Mouse (Mus musculus) left cerebral cortex, adult 18-20 months (tissue): ENCODE results near the gene Borcs6. TPM values are rescaled to one million over a fixed set of nuclear protein-coding genes. Genes with fewer than 3 reads are reported as not detected.

Source experiments
- DNase-seq, 2 experiments: peaks; one replicate each; pipeline ENCODE4 v3.0.0; 2021 to 2022; ENCODE audit warnings: low spot score in 2 of 2, mixed read lengths in 1 of 2
- total RNA-seq, 2 experiments: library from RNA; stranded (reverse); gene quantifications; 2 replicates each; pipeline ENCODE4 v1.2.3; 2021

The Borcs6 gene
- total RNA-seq, 2 experiments from 2014 or later = 35.2 to 38.0 TPM

DNA sequence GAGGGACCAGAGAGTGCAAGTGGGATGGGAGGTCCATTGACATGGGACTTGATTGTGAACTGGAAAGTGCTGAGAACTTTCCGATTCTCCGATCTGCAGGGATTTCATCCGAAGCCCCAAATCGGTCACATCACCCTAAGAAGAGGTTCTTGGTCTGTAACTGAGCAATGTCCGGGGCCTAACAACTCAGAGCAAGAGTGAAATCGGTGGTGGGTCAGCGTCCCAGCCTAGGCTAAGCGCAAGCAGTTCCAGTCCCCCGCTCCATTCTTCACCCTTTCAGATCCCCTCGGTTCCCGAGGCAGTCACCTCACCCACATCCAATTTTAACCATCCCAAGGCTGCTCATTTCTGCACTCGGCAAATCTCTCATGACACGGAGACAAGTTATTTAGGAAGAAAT is 10.6 kb downstream of the Borcs6 start:
- no peak for DNase-seq

DNA sequence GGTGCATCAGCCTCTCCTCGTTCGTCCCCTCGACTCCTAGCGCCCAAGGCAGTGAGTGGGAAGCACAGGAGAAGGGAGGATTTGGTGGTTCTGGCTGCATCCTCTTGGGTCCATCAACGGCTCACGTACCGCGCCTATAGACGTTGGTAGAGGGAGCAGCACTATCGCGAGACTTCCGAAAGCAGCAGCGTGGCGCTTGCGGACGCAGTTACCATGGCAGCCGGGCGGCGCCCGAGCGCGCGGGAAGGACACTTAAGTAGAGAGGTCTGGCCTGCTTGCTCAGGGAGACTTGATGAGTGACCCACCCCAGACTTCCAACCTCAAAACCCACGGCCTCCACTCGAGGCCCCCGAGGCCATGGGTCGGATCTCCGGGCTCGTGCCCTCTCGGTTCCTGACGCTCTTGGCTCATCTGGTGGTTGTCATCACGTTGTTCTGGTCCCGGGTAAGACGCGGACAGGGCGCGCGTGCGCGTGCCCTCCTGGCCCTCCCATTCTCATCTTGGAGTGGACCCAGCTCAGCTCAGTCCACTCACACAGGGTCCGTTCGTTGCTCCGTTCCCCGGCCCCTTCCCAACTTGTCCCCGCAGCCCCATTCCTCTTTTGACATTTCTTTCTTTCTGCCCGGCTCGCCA is 11.2 kb downstream of the Borcs6 start, which contains the start of gene Tmem107:
Gene Tmem107 (plus strand): TSS at position 217 of the 633 bp plus-strand sequence.
- DNase-seq = peak; percentile 95 to 96

DNA sequence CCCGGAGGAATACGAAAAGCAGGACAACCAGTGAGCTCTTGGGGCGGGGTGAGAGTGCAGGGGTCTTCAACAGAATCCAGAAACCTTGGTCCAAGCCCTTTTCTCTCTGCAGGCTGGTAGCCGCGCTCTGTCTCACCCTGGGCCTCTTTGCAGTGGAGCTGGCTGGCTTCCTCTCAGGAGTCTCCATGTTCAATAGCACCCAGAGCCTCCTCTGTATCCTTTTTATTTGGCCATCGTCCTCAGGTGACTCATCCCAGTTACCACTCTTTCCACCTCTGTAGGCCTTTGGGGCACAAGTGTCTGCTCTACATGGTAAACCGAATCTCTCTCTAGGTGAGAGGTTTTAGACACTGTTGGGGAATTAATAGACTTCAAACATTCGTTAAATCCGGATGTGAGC is 11.7 kb downstream of the Borcs6 start:
- DNase-seq = peak in 1 of 2 experiments; percentile 37

DNA sequence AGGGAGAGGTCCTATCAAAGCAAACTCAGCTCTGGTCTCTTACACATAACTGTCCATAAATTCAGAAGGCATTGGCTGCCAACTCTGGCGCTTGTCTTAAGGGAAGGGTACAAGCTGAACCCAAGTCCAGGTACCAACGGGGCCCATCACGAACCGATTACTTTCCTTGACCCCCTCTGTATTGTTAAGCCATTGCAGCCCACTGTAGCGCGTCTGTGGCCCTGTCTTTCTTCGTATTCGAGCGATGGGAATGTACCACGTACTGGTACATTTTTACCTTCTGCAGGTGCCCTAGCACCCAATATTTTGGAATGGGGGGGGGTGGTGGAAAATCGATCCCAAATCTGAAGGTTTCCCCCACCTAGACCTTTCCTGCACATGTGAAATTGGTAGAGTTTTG is 12.7 kb downstream of the Borcs6 start:
- DNase-seq = no peak

DNA sequence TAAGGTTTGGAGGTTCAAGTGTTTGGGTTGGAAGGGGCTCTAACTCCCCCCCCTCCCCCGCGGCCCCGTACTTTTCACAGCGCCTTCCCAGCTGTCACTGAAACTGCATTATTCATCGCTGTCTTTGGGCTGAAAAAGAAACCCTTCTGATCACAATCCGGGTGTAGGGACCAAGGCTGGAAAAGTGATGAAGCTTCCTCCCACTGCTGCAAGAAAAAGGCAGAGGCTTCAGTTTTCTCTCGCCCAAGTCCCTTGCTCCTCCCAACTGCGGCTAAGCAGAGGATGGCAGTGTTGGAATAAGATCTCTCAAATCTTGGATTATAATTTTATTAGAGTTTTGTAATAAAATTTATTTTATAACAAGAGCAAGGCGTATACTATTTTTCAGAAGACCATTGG is 13.1 kb downstream of the Borcs6 start:
- no peak for DNase-seq

DNA sequence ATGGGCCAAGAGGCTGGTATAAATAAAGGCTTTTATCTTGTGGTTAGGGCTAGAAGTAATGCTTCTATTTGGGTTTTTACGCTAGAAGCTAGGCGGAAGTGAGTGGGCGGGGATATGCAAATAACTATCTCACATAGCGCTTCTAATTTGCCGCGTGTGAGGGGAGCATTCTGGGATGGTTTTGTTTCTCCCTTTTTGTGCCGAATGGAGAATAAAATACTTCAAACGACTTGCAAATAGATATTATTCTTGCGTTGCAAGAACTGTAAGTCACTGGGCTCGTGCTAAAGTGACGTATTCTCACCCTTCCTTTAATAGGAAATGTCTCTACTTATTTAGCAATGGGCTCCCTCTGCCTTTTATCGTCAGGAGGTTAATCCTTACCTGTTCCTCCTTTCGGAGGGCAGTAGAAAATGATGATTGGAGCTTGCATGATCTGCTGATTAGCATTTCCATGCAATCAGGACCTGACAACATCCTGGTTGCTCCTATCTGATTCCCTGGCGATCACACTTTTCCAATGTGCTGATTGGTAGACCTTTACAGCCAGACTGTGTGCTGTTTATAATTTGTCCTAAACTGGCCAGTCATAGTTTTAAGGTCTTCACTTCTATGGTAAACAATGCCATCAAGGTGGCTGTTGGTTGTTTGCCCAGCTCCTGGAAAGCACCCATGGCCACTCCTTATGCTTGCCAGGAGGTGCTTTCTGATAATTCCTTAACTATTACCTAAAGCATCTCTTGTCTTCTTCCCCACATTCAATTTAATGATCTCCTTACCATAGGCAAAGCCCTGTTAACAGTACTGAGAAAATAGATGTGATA is 13.8 kb downstream of the Borcs6 start:
- DNase-seq = peak; percentile 82 to 83

DNA sequence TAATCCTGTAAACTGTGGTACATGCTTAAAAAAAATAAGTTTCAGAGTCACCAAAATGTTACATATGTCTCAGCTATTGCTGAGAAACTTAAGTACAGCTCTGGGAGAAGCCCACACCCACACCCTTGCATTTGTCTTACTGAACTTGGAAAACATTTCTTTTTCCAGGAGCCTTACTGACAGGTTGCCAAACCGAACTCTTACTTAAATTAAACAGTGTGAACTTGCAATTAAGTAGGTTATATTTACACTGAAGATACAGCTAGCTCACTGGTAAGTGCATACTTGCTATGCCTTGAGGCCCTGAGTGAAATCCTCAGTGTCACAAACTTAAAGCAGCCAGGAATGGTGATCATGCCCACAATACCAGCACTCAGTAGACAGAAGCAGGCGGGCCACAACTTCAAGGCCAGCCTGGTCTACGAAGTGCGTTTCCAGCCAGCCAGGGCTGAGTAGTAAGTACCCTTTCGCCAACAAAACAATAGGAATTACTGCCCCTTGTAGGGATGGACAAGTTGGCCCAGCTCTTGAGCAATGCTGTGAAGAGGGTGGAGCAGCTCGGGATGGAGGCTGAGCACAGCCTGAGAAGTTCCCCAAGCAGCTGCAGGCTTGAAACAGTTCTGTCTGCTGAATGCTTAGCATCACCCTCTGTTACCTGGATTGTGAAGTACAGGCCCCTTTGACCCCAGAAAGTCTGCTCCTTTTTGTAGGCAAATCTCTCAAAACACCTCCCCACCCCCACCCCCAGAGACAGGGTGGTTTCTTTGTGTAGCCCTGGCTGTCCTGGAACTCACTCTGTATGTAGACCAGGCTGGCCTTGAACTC is 14.6 kb downstream of the Borcs6 start:
- DNase-seq = no peak

DNA sequence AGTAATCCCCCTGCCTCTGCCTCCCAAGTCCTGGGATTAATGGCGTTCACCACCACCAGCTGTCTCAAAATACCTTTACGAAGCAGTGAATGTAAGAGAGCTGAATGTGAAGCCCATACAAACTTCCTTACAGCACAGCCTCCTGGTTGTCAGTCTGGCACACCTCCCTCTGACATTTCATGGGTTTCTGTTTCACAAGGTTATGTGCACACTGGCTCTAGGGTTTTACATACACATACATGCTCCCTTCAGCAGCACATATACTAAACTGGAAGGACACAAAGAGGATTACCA is 15.2 kb downstream of the Borcs6 start:
- DNase-seq = no peak

DNA sequence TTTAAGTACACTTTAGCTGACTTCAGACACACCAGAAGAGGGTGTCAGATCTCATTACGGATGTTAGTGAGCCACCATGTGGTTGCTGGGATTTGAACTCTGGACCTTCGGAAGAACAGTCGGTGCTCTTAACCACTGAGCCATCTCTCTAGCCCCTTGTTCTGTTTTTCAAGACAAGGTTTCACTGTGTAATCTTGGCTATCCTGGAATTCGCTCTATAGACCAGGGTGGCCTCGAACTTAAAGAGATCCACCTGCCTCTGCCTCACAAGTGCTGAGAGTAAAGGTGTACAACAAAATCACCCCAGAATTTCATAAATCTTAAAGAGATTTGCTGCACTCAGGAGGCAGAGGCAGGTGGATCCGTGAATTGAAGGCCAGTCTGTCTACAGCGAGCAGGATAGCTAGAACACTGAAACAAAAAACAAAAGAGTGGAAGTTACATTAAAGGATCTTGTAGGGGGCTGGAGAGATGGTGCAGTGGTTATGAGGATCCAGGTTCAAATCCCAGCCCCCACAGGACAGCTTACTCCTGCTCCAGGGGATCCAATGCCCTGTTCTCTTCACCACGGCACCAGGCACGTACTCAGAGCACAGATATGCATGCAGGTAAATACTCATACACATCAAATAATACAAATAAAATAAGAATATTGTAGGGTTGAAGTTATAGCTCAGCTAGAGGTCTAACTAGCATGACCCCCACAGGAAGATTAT is 16.4 kb downstream of the Borcs6 start:
- DNase-seq = no peak

DNA sequence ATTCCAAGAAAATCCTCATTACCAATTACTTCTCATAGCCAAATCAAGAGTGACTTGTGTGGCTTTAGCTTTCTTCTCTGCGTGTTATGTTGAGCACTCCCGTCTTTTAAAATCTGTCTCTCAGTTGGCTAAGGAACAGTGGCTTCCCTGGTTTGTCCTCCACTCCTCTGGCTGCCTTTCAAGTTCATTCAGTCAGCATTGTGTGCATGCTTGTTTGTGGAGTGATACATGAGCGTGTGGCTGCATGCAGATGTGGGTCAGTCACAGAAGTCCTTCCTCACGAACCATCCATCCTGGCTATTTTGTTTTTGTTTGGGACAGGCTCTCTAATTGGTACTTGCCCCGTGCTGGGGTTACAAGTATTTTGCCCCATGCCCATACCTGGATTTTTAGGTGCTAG is 17.1 kb downstream of the Borcs6 start:
- DNase-seq = no peak

DNA sequence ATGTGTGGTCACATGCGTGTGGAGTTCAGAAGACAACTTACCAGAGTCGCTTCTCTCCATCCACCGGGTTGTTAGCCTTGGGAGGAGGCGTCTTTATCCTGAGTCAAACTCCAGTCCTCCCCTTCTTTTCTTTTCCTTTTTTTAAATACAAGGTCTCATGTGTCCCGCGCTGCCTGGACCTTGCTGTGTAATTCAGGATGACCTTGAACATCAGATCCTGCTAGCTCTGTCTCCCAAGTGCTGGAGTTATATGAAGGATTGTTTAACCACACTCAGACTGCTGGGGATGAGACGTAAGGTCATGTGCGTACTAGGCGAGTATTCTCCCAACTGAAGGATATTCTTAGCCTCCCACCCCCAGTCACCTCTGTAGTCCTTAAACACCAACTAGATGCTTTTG is 17.8 kb downstream of the Borcs6 start:
- no peak for DNase-seq

DNA sequence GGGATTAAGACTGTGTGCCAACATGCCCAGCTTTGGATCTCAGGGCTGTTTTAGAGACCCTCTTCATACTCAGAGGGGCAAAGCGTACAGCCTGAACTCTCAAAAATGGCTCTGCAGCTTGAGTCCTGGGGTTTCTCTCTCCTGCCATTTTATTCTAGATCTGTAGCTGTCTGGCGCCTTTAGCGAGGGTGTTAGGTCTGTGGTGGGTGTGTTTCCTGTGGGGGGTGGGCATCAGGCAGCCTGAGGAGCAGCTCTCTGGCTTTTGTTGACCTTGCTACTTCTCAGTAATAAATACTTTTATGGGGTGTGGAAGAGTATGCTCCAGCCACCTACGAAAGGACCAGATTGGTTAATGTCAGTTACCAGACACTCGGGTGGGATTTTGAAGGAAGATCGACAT is 18.5 kb downstream of the Borcs6 start:
- no peak for DNase-seq

DNA sequence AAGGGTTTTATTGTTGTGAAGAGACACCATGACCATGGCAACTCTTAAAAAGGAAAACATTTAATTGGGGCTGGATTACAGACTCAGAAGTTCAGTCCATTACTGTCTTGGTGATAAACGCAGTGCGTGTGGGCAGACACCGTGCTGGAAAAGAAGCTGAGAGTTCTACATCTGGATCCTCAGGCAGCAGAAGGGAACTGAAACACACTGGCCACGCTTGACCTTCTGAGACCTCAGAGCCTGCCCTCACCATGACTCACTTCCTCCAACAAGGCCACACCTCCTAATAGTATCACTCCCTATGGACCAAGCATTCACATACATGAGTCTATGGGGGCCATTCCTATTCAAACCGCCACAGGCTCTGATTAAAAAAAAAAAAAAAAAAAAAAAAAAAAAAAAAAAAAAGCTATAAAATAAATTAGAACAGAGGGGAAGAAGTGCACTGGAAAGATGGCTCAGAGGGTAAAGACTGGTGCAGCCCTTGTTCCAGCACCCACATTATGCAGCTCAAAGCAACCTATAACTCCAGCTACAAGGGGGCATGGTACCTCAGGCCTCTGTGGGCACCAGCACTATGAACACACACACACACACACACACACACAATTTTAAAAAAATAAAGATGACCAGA is 19.4 kb downstream of the Borcs6 start:
- DNase-seq = no peak

DNA sequence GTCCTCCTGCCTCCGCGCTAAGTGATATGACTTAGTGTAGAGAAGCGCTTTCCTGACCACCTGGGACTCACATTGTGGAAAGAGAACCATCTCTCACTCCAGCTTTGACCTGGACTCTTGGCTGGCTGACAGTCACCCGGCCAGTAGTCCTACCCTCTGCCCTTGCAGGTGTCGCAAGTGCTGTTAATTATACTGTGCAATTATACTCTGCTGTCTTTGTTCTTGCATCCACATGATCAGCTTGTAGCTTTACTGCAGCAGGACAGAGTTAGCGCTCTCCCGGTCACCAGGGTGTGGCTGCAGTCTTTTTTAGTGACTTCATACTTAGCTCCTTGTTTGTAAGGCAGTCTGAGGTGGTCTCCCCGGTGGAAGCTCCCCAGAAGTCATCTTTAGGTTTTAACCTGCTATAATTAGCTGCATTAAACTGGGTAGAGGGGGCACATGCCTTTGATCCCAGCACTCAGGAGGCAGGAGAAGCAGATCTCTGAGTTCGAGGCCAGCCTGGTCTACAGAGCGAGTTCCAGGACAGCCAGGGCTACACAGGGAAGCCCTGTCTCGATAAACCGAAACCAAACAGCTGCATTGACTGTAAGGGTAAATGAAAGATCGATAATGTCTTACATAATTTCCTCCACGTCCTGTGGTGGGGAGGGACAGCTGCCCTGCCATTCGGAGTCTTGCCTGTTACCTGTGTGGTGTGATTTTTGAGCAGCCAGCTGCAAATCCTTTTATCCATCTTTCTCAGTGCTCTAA is 20.8 kb downstream of the Borcs6 start:
- no peak for DNase-seq

DNA sequence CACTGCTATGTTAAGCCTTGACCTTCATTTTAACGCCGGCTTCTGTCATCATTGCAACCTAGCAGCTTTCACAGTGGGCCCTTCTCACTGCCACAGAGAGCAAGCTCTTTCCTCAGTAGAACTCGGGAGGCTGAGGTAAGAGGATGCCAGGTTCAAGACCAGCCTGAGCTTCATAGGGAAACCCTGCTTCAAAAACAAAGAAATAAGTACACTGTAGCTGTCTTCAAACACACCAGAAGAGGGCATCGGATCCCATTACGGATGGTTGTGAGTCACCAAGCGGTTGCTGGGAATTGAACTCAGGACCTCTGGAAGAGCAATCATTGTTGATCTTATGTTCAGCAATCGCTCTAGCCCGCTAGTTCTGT is 21.3 kb downstream of the Borcs6 start:
- DNase-seq = no peak

DNA sequence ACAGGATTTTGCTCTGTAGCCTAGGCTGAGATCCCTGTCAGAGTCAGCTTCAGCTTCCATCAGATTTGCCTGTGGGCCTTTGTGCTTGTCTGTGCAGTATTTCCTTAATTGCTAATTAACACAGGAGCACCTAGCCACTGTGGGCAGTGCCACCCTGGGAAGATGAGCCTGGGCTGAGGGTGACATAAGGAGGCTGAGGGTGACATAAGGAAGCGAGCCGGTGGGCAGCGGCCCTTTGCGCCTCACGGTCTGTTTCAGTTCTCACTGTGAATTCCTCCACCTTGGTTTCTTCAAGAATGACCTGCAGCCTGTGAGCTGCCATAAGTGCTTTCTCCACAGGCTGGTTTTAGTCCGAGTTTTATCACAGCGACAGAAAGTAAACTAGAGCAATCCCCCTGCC is 22.1 kb downstream of the Borcs6 start:
- no peak for DNase-seq

DNA sequence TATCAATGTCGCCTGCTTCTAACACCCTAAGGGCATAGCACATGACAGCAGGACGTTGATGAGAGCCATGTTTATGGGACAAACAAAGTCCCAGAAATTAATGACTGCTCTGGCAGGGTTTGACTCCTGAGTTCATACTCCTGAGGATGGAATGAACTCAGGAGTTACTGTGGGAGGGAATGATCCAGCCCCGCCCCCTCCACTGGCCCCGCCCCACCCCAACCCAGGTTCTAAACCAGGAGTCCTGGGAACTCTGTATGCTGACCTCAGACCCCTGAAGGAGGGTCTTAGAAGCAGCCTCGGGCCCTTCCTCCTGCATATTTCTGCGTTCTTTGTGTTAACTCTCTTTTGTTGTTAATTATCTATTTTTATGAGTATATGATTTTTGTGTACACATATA is 26.1 kb downstream of the Borcs6 start:
- no peak for DNase-seq

DNA sequence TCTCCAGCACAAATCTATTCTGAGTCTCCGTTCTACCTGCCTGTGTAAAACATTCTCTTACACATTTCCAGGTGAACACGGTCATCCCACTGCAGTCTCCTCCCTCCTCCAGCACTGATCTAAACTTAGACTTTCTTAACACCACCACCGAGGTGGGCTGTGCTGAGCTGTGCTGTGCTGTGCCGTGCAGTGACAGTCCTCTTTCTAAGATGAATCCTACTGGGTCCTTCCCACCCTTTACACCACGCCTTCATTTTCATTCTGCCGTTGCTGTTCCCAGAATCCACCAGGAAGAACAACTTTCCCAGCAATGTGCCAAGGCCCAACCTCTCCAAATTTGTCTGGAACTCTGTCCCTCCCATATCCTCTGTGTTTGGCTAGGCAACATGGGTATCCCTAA is 26.9 kb downstream of the Borcs6 start:
- DNase-seq = peak; percentile 55 to 67

DNA sequence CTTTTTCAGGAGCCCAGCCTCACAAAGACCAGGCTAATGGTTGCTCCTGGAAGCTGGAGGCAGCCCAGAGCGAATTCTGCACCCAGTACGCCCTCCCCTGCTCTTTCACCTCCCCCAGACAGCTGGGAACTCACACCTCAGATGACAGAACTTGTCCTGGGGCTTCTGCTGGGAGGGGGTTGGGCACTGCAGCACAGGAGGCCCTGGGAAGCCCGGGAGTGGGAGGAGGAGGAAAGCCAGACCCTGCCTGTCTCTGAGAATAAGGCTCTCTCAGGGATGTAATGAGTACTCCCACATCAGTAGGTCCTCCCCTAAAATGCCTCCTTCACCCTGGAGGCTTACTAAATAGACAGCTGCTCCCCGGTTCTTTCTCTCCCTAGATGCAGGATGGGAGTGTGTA is 27.6 kb downstream of the Borcs6 start:
- peak; percentile 48 to 66 for DNase-seq

DNA sequence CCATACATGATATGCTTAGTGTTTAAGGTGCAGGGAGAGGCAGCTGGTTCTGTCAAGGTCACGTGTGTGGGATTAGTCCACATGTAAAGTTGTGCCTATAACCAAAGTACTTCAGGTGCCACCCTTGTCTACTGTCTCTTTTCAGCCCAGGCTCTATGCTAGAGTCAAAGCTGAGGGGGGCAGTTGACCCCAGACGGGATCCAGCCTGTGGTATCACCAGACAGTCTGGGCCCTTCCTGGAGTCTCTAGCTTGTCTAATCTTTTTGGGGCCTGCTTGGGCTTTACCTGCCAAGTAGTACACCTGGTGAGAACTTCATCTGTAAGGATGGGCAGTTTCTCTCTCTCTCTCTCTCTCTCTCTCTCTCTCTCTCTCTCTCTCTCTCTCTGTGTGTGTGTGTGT is 28.1 kb downstream of the Borcs6 start:
- peak in 1 of 2 experiments; percentile 1 for DNase-seq
